Mouse (Mus musculus) thymus, adult 2 months (tissue): ENCODE data around the gene Prex1. TPM values are rescaled to one million over a fixed set of nuclear protein-coding genes. Genes with fewer than 3 reads are reported as not detected.
"Not testable (repeated sequence)": the region's sequence is repeated elsewhere in the genome, so short reads cannot be mapped to it uniquely, and the experiment has no call there.

ENCODE experiments used
- DNase-seq: peaks from one replicate; pipeline ENCODE4 v3.0.0; 2021
- H3K27ac ChIP-seq: fragments of 200-500 bp; 2 replicates; pipeline ENCODE4 v1.5.1; 2012; ENCODE audit warnings: low read length, control low read depth; ENCODE audit not compliant: control insufficient read depth, insufficient read depth
- H3K27me3 ChIP-seq: fragments of 200-500 bp; 2 replicates; pipeline ENCODE4 v1.6.1; 2012; ENCODE audit warnings: mild to moderate bottlenecking, low read length, moderate library complexity, mixed read lengths; ENCODE audit not compliant: control insufficient read depth, insufficient read depth
- H3K36me3 ChIP-seq: fragments of 200-500 bp; 2 replicates; pipeline ENCODE4 v1.6.1; 2012; ENCODE audit warnings: mild to moderate bottlenecking, low read length, moderate library complexity; ENCODE audit not compliant: control insufficient read depth, insufficient read depth
- H3K4me1 ChIP-seq: fragments of 200-500 bp; replicated peaks from 2 replicates; pipeline ENCODE4 v1.6.1; 2012; ENCODE audit warnings: low read length; ENCODE audit not compliant: control insufficient read depth, insufficient read depth
- H3K4me3 ChIP-seq: fragments of 200-500 bp; 2 replicates; pipeline ENCODE4 v1.5.1; 2012; ENCODE audit warnings: mild to moderate bottlenecking, low read length, control low read depth, moderate library complexity; ENCODE audit not compliant: control insufficient read depth, insufficient read depth
- CTCF ChIP-seq: fragments of 200-500 bp; IDR thresholded peaks from 2 replicates; pipeline ENCODE4 v1.5.1; 2012; ENCODE audit warnings: mild to moderate bottlenecking, control low read depth, low read length, moderate library complexity, borderline replicate concordance; ENCODE audit not compliant: control insufficient read depth, poor library complexity, insufficient read depth; ENCODE audit errors: extremely low read depth
- POLR2A ChIP-seq: fragments of 200-500 bp; IDR thresholded peaks from 2 replicates; pipeline ENCODE4 v1.6.1; 2012; ENCODE audit warnings: mild to moderate bottlenecking, low read length, control low read depth, moderate library complexity; ENCODE audit not compliant: control insufficient read depth, poor library complexity, insufficient read depth; ENCODE audit errors: extremely low read depth
- WGBS: fragments of 180-500 bp; shearing (Covaris S2); methylation state at CpG from one replicate; pipeline ENCODE4 v1.1.7; 2018; 5-methylcytosine and 5-hydroxymethylcytosine counted together
- polyA plus RNA-seq: library from polyadenylated mRNA; depleted of rRNA; stranded (reverse); fragments of >200 nt; gene quantifications from 2 replicates; pipeline ENCODE4 v1.2.3, GENCODE M21; 2012; rRNA removed

Gene Prex1
- polyA plus RNA-seq = 264 and 297 TPM in 2 replicates

DNA sequence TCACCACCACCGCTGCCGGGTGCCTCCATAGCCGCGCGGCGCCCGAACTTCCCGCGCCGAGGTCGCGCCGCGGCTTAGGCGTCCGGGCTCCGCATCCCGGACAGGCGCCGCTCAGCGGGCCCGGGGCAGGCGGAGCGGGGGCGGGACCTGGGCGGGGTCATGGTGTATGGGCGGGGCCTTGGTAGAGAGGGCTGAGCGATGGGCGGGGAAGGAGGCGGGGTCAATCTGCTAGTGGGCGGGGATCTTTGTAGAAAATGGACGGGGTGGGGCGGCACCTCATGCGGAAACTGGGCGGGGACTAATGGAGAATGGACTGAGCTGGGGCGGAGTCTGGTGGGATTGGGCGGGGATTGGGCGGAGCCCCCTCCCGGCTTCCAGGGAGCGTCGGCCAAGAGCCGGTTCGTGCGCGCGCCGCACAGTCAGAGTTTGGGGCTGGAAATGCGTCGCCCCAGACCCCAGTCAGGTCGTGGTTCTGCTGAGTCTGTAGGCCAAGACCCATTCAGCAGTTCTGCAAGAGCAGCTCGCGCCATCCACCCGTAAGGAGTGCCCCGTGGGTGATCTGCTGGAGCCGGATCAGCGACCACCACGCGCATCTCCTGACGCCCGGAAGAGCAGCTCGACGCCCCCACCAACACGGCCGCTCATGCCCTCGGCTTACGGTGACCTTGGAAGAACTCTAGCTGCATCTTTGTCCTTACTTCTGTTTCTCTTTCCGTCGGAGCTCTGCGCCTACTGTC, at the start of gene Prex1:
Prex1 (minus strand) TSS at position 143 of the 737 bp plus-strand sequence.
- peaks cover 42% of the 10 kb centered on the region for H3K4me1 ChIP-seq
- H3K4me3 ChIP-seq = peak within 1 kb of the TSS; percentile 78
- peak within 1 kb of the TSS; percentile 87 for H3K27ac ChIP-seq
- peak; percentile 99 for DNase-seq
- H3K36me3 ChIP-seq = no peaks in the 10 kb centered on the region
- no peaks in the 10 kb centered on the region for H3K27me3 ChIP-seq
- WGBS = under 1% methylated on average over 69 of the region's 69 CpGs
- TF ChIP-seq POLR2A (peak; percentile 95), CTCF (no peak)

- Histone ChIP-seq H3K36me3 (no peaks in the 10 kb centered on the region), H3K4me3 (no peak overlapping the region)
- TF ChIP-seq POLR2A = no peak
- no peak for TF ChIP-seq CTCF
These were observed 44.3 kb upstream of the Prex1 start for GRCm38 (mm10) chr2:166757969-166758368.

DNA sequence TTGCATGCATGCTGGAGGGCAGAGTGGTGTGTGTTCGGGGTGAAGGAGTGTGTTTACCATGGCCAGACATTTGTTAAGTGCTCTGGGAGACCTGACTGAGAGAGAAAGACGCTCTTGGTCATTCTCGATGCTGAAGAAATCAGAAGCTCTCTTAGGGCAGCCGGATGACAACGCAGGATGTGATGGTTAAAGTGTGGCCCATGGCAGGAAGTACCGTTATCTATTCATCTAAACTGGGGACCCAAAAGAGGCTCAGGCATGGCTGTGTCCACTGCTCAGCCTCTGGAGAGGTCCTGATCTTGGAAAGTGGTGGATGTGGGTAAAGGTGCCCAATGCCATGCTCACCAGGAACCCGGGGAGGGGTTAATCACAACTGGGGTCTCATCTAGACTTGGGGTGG, 41.1 kb upstream of the Prex1 start:
- H3K4me3 ChIP-seq = no peak overlapping the region

More at GRCm38 (mm10) chr2:166757969-166758368, 44.3 kb upstream of the Prex1 start:
- WGBS = 56% methylated on average over 3 of the region's 3 CpGs
- no peaks in the 10 kb centered on the region for H3K27me3 ChIP-seq
- no peak overlapping the region for H3K27ac ChIP-seq
- H3K4me1 ChIP-seq = peaks cover 32% of the 10 kb centered on the region
- no peak for DNase-seq

DNA sequence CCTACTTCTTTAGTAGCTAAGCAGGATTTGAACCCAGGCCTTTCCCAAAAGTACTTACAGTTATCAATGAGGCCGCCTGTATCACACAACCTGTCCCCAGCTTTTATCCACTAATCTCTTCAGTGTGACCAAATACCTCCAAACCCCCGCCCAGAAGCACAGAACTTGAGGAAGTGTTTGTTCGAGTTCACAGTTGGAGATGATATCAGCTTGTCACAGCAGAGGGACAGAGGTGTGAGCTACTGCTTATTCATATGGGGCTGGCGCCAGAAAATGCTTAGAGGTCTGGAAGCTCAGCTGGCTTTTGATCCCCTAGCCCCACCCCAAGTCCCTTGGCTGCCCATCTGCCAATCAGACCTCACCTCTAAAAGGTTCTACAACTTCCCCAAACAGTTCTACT, 40.6 kb upstream of the Prex1 start:
- no peaks in the 10 kb centered on the region for H3K36me3 ChIP-seq
- H3K4me3 ChIP-seq = no peak overlapping the region
- TF ChIP-seq CTCF (no peak), POLR2A (no peak)
- no peaks in the 10 kb centered on the region for H3K27me3 ChIP-seq
- H3K27ac ChIP-seq = no peak overlapping the region
- DNase-seq = no peak
- H3K4me1 ChIP-seq = peaks cover 35% of the 10 kb centered on the region
- WGBS = 39% methylated on average over 4 of the region's 4 CpGs

More for the DNA sequence above, 41.1 kb upstream of the Prex1 start:
- TF ChIP-seq CTCF (no peak), POLR2A (no peak)
- no peaks in the 10 kb centered on the region for H3K36me3 ChIP-seq
- H3K27me3 ChIP-seq = no peaks in the 10 kb centered on the region
- DNase-seq = no peak
- no peak overlapping the region for H3K27ac ChIP-seq
- WGBS = 23% methylated on average over 7 of the region's 7 CpGs
- H3K4me1 ChIP-seq = peaks cover 35% of the 10 kb centered on the region

DNA sequence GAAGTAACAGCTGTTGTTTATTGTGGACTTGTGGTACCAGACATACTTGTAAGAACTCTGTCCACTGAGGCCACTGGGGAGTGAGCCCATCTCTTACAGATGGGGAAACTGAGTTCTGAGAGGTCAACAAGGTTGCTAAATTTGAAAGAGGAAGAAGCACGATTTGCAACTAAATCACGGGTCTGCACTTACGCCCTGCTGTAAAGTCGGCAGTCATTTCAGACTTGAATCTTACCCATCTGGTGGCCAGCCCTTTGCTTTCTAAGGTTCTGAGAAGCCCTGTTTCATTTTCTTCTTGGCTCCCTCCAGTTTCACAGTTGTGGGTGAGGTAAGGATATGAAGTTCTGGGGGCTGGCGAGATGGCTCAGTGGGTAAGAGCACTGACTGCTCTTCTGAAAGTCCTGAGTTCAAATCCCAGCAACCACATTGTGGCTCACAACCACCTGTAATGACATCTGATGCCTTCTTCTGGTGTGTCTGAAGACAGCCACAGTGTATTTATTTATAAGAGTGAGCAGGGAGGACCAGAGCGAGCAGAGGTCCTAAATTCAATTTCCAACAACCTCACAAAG, 37.1 kb upstream of the Prex1 start:
- TF ChIP-seq POLR2A (no peak), CTCF (no peak)
- no peaks in the 10 kb centered on the region for H3K36me3 ChIP-seq
- H3K4me1 ChIP-seq = peaks cover 31% of the 10 kb centered on the region
- 74% methylated on average over 6 of the region's 6 CpGs for WGBS
- no peak for DNase-seq
- no peak overlapping the region for H3K27ac ChIP-seq
- no peaks in the 10 kb centered on the region for H3K27me3 ChIP-seq
- no peak overlapping the region for H3K4me3 ChIP-seq

DNA sequence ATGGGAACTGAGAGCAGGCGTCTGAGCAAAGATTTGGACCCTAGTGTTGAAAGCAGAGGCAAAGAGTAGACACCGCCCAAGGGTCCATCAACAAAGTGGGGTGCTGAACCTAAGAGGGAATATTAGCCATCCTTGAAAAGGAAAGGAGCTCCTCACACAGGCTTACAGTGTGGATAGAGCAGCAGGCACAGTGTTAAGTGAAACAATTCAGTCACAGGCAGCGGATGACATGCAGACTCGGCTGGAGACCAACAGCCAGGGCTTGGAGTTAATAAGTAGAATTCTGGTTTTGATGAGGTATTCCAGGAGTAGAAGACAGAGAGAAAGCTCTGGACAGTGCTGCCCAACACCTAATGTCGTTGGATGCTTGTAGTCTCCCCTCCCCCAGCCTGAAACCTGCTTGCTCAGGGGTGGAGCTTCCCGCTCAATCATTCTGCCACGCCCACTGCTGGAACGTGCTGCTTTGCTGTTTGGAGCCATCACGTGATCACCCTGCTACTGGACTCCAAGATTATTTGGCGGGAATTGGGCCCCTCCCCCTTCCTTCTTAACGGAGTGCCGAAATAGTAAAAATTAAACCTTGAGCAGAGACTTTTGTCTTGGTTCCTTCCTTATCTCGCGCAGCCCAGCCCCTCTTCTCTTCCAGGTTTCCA, 32.8 kb upstream of the Prex1 start:
- H3K36me3 ChIP-seq = not testable (repeated sequence)
- peaks cover 28% of the 10 kb centered on the region for H3K4me1 ChIP-seq

DNA sequence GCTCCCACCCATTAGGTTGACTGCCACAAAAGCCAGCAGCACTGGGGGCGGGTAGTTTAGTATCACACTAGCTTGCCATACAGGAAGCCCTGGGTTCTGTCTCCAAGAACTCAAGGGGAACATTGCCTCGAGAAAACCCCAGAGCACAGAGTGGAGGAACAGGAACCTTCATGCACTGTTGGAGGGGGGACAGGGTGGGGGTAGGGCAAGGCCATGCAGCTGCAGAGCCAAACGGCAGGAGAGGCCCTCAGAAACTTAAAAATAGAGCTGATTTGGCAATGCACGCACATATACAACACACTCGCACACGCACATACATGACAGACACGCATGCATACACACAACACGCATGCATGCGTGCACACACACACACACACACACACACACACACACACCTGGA, 32.2 kb upstream of the Prex1 start:
- no peaks in the 10 kb centered on the region for H3K27me3 ChIP-seq
- H3K4me3 ChIP-seq = no peak overlapping the region
- TF ChIP-seq POLR2A (no peak), CTCF (no peak)
- peak overlapping the region; percentile 65 for H3K27ac ChIP-seq
- no peaks in the 10 kb centered on the region for H3K36me3 ChIP-seq
- whole genome bisulfite sequencing = 7% methylated on average over 9 of the region's 9 CpGs
- peaks cover 28% of the 10 kb centered on the region for H3K4me1 ChIP-seq
- peak; percentile 63 for DNase-seq

More for the DNA sequence above, 32.8 kb upstream of the Prex1 start:
- H3K27me3 ChIP-seq, H3K4me3 ChIP-seq, DNase-seq: not testable (repeated sequence)
- H3K27ac ChIP-seq = peak overlapping the region; percentile 65
- 24% methylated on average over 14 of the region's 14 CpGs for WGBS
